Mouse (Mus musculus) myocyte (in vitro differentiated cells): Measurements from ENCODE around the gene B4galt7. TPM values are rescaled to one million over a fixed set of nuclear protein-coding genes. Genes with fewer than 3 reads are reported as not detected.
"Not testable (repeated sequence)": the region's sequence is repeated elsewhere in the genome, so short reads cannot be mapped to it uniquely, and the experiment has no call there.

ENCODE experiments used
- H3K27me3 ChIP-seq: one replicate; pipeline ENCODE4 v1.6.1; 2011; ENCODE audit not compliant: control insufficient read depth, insufficient read depth, insufficient read length
- H3K36me3 ChIP-seq: one replicate; pipeline ENCODE4 v1.6.1; 2011; ENCODE audit not compliant: control insufficient read depth, insufficient read depth
- H3K4me2 ChIP-seq: one replicate; pipeline ENCODE4 v1.6.1; 2011; ENCODE audit warnings: low read depth, control low read depth
- H3K4me3 ChIP-seq: one replicate; pipeline ENCODE4 v1.5.1; 2011; ENCODE audit warnings: mild to moderate bottlenecking, control low read depth, moderate library complexity
- H3K79me2 ChIP-seq: one replicate; pipeline ENCODE4 v1.6.1; 2011; ENCODE audit not compliant: control insufficient read depth, insufficient read depth
- H3ac ChIP-seq: one replicate; pipeline ENCODE4 v1.6.1; 2011; ENCODE audit not compliant: control insufficient read depth, insufficient read length
- CEBPB ChIP-seq: IDR thresholded peaks from 2 replicates; pipeline ENCODE4 v1.6.1; 2011; ENCODE audit warnings: mild to moderate bottlenecking, moderate library complexity; ENCODE audit not compliant: poor library complexity, insufficient read depth, severe bottlenecking
- E2F4 ChIP-seq: IDR thresholded peaks from one replicate; pipeline ENCODE4 v1.6.1; 2011; ENCODE audit warnings: mild to moderate bottlenecking, control low read depth, moderate library complexity; ENCODE audit not compliant: insufficient read depth
- MAX ChIP-seq: IDR thresholded peaks from one replicate; pipeline ENCODE4 v1.6.1; 2011; ENCODE audit warnings: low read depth, mild to moderate bottlenecking, control low read depth
- MYOD1 ChIP-seq, 3 experiments: IDR thresholded peaks; one replicate each; pipeline ENCODE4 v1.6.1; 2011; ENCODE audit warnings: control low read depth in 2 of 3, low read depth in 2 of 3, mild to moderate bottlenecking in 2 of 3, moderate library complexity in 1 of 3; ENCODE audit not compliant: insufficient read length in 2 of 3, control insufficient read depth in 1 of 3
- MYOG ChIP-seq, 3 experiments: IDR thresholded peaks; one replicate each; pipeline ENCODE4 v1.6.1; 2011; ENCODE audit warnings: control low read depth in 2 of 3, low read depth in 2 of 3, mild to moderate bottlenecking in 2 of 3; ENCODE audit not compliant: insufficient read length in 2 of 3, control insufficient read depth in 1 of 3, insufficient read depth in 1 of 3
- POLR2A ChIP-seq: IDR thresholded peaks from one replicate; pipeline ENCODE4 v1.6.1; 2011; ENCODE audit warnings: low read depth, mild to moderate bottlenecking, control low read depth, moderate library complexity; ENCODE audit not compliant: insufficient read length
- POLR2AphosphoS2 ChIP-seq: IDR thresholded peaks from one replicate; pipeline ENCODE4 v1.6.1; 2011; ENCODE audit warnings: low read depth, control low read depth; ENCODE audit not compliant: insufficient read length
- REST ChIP-seq: IDR thresholded peaks from one replicate; pipeline ENCODE4 v1.6.1; 2011; ENCODE audit warnings: mild to moderate bottlenecking, control low read depth, moderate library complexity; ENCODE audit not compliant: insufficient read depth, insufficient read length
- SRF ChIP-seq: IDR thresholded peaks from one replicate; pipeline ENCODE4 v1.6.1; 2011; ENCODE audit warnings: low read depth; ENCODE audit not compliant: control insufficient read depth, insufficient read length
- TCF12 ChIP-seq: IDR thresholded peaks from one replicate; pipeline ENCODE4 v1.6.1; 2011; ENCODE audit warnings: mild to moderate bottlenecking, control low read depth; ENCODE audit not compliant: poor library complexity, insufficient read depth, severe bottlenecking
- TCF3 ChIP-seq: IDR thresholded peaks from one replicate; pipeline ENCODE4 v1.6.1; 2011; ENCODE audit warnings: low read depth, control low read depth; ENCODE audit not compliant: insufficient read length
- USF1 ChIP-seq: IDR thresholded peaks from one replicate; pipeline ENCODE4 v1.6.1; 2011; ENCODE audit warnings: low read depth, mild to moderate bottlenecking, control low read depth, moderate library complexity
- polyA plus RNA-seq: library from polyadenylated mRNA; unstranded; fragments of >200 nt; fragmentation: generic; extraction: Trizol; gene quantifications from one replicate; pipeline ENCODE4 v1.2.1, GENCODE M21; 2012; ENCODE audit warnings: missing spikeins

Gene B4galt7
- polyA plus RNA-seq, 1 experiment = 23.1 TPM

- Histone ChIP-seq H3K4me2 (peak within 1 kb of the TSS; percentile 98), H3ac (peak within 1 kb of the TSS; percentile 84)
- TF ChIP-seq POLR2A (peak; percentile 94), SRF (peak; percentile 4), POLR2AphosphoS2 (peak; percentile 89), CEBPB (no peak), USF1 (no peak)
Measured at GRCm38 (mm10) chr13:55622649-55623541, 23.2 kb downstream of the B4galt7 start, which contains the start of gene Caml. Gene Caml, plus strand, starts transcription at chr13:55623005.

GRCm38 (mm10) chr13:55634639-55635127 lies 35.0 kb downstream of the B4galt7 start, which contains the start of gene Ddx46:
Gene Ddx46, plus strand, starts transcription at chr13:55635027.
- H3K36me3 ChIP-seq = peaks cover 6% of the 10 kb centered on the region
- peak within 1 kb of the TSS; percentile 55 for H3ac ChIP-seq
- H3K4me3 ChIP-seq = peak within 1 kb of the TSS; percentile 67
- peaks cover 24% of the 10 kb centered on the region for H3K79me2 ChIP-seq
- peak; percentile 93 for TF ChIP-seq POLR2AphosphoS2
- no peak for TF ChIP-seq TCF12
- peak in 1 of 3 experiments; percentile 62 for TF ChIP-seq MYOG (IDR thresholded peaks at IDR 0.05; ENCODE audit: control insufficient read depth in 1 of 3, insufficient read depth in 1 of 3, insufficient read length in 2 of 3, low read depth in 2 of 3)
- TF ChIP-seq SRF = peak; percentile 58
- no peak for TF ChIP-seq USF1
- peak; percentile 91 for TF ChIP-seq POLR2A
- TF ChIP-seq E2F4 = peak; percentile 37
- no peak for TF ChIP-seq REST
- TF ChIP-seq MYOD1 (IDR thresholded peaks at IDR 0.05; ENCODE audit: control insufficient read depth in 1 of 3, insufficient read length in 2 of 3, low read depth in 2 of 3) = peak in 1 of 3 experiments; percentile 16
- H3K4me2 ChIP-seq = peak within 1 kb of the TSS; percentile 98
- no peaks in the 10 kb centered on the region for H3K27me3 ChIP-seq

More at GRCm38 (mm10) chr13:55622649-55623541, 23.2 kb downstream of the B4galt7 start, which contains the start of gene Caml:
- Histone ChIP-seq H3K4me3 (peak within 1 kb of the TSS; percentile 85), H3K36me3 (peaks cover 5% of the 10 kb centered on the region), H3K27me3 (no peaks in the 10 kb centered on the region), H3K79me2 (peaks cover 36% of the 10 kb centered on the region)

- H3K36me3 ChIP-seq = peaks cover 6% of the 10 kb centered on the region
- TF ChIP-seq USF1 = no peak
- no peak for TF ChIP-seq MYOD1 (IDR thresholded peaks at IDR 0.05; ENCODE audit: control insufficient read depth in 1 of 3, insufficient read length in 2 of 3, low read depth in 2 of 3)
- TF ChIP-seq POLR2AphosphoS2 = no peak
- no peak for TF ChIP-seq CEBPB
- TF ChIP-seq POLR2A = no peak
- TF ChIP-seq REST = no peak
- no peak for TF ChIP-seq SRF
- no peak for TF ChIP-seq MAX
- no peak for TF ChIP-seq TCF12
- TF ChIP-seq MYOG (IDR thresholded peaks at IDR 0.05; ENCODE audit: control insufficient read depth in 1 of 3, insufficient read depth in 1 of 3, insufficient read length in 2 of 3, low read depth in 2 of 3) = no peak
- no peak for TF ChIP-seq E2F4
- no peak for TF ChIP-seq TCF3
- peaks cover 24% of the 10 kb centered on the region for H3K79me2 ChIP-seq
Measured at GRCm38 (mm10) chr13:55635146-55635571, 35.5 kb downstream of the B4galt7 start.

GRCm38 (mm10) chr13:55636185-55636983 lies 36.7 kb downstream of the B4galt7 start:
- TF ChIP-seq E2F4 = no peak
- no peak for TF ChIP-seq POLR2AphosphoS2
- Histone ChIP-seq H3ac (no peak overlapping the region), H3K27me3 (no peaks in the 10 kb centered on the region), H3K4me3 (peak overlapping the region; percentile 67), H3K4me2 (peak overlapping the region; percentile 98), H3K79me2 (peaks cover 32% of the 10 kb centered on the region), H3K36me3 (peaks cover 14% of the 10 kb centered on the region)

More at GRCm38 (mm10) chr13:55635146-55635571, 35.5 kb downstream of the B4galt7 start:
- peak overlapping the region; percentile 98 for H3K4me2 ChIP-seq
- H3ac ChIP-seq = peak overlapping the region; percentile 55
- peak overlapping the region; percentile 67 for H3K4me3 ChIP-seq
- no peaks in the 10 kb centered on the region for H3K27me3 ChIP-seq

GRCm38 (mm10) chr13:55640480-55640879 lies 40.8 kb downstream of the B4galt7 start:
- H3K79me2 ChIP-seq = peaks cover 39% of the 10 kb centered on the region
- not testable (repeated sequence) for H3K4me3 ChIP-seq, H3ac ChIP-seq, H3K27me3 ChIP-seq, H3K4me2 ChIP-seq
- H3K36me3 ChIP-seq = peaks cover 24% of the 10 kb centered on the region
